Mouse (Mus musculus): ENCODE results near the gene Ikzf4. TPM values are rescaled to one million over a fixed set of nuclear protein-coding genes. Genes with fewer than 3 reads are reported as not detected.
A peak's percentile ranks its signal among the peaks of the same experiment; 100 is the strongest.
"Not testable (repeated sequence)": the region's sequence is repeated elsewhere in the genome, so short reads cannot be mapped to it uniquely, and the experiment has no call there.

Gene Ikzf4
- polyA plus RNA-seq, 1 experiment from 2014 or later = 0.18 TPM

GRCm38 (mm10) chr10:128618570-128618969 lies 27.2 kb downstream of the Ikzf4 start:
- Histone ChIP-seq H3K27ac (ENCODE audit: low read depth) (no peak overlapping the region), H3K9ac (replicated peaks) (no peak overlapping the region), H3K36me3 (replicated peaks; ENCODE audit: insufficient read depth, low read length) (no peaks in the 10 kb centered on the region), H3K27me3 (ENCODE audit: insufficient read depth, low read length) (no peaks in the 10 kb centered on the region), H3K9me3 (ENCODE audit: low read length) (no peaks in the 10 kb centered on the region), H3K4me3 (ENCODE audit: low read depth, low read length) (no peak overlapping the region), H3K4me1 (ENCODE audit: insufficient read depth) (no peaks in the 10 kb centered on the region), H3K4me2 (ENCODE audit: low read depth, low read length) (no peak overlapping the region)
- DNase-seq (no peak), ATAC-seq (no peak)
- WGBS (ENCODE audit: insufficient replicate concordance) = 72% methylated on average over 1 of the region's 1 CpGs
- TF ChIP-seq EP300 (IDR thresholded peaks at IDR 0.05; ENCODE audit: low read depth) = no peak
- TF ChIP-seq CTCF (IDR thresholded peaks at IDR 0.05; ENCODE audit: low read depth) = no peak

- DNase-seq; ATAC-seq; H3K36me3 ChIP-seq (replicated peaks; ENCODE audit: insufficient read depth, low read length); H3K9me3 ChIP-seq (ENCODE audit: low read length); H3K4me3 ChIP-seq (ENCODE audit: low read depth, low read length); H3K27ac ChIP-seq (ENCODE audit: low read depth); H3K4me1 ChIP-seq (ENCODE audit: insufficient read depth); H3K9ac ChIP-seq (replicated peaks); H3K4me2 ChIP-seq (ENCODE audit: low read depth, low read length); H3K27me3 ChIP-seq (ENCODE audit: insufficient read depth, low read length): not testable (repeated sequence)
- 83% methylated on average over 6 of the region's 7 CpGs for WGBS (ENCODE audit: insufficient replicate concordance)
Measured at GRCm38 (mm10) chr10:128615798-128616448, 29.9 kb downstream of the Ikzf4 start.

DNA sequence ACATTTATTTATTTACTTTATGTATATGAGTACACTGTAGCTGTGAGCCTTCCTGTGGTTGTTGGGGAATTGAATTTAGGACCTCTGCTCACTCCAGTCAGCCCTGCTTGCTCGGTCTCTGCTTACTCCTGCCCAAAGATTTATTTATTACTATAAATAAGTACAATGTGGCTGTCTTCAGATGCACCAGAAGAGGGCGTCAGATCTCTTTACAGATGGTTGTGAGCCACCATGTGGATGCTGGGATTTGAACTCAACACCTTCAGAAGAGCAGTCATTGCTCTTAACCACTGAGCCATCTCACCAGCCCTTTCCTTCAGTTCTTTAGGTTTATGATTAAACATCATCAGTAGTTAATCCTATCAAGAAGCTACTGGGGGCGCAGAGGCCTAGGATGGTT lies 30.9 kb downstream of the Ikzf4 start:
- Histone ChIP-seq H3K4me1 (ENCODE audit: insufficient read depth) (no peaks in the 10 kb centered on the region), H3K9ac (replicated peaks) (no peak overlapping the region), H3K36me3 (replicated peaks; ENCODE audit: insufficient read depth, low read length) (no peaks in the 10 kb centered on the region), H3K4me2 (ENCODE audit: low read depth, low read length) (no peak overlapping the region), H3K4me3 (ENCODE audit: low read depth, low read length) (no peak overlapping the region), H3K9me3 (ENCODE audit: low read length) (no peaks in the 10 kb centered on the region), H3K27me3 (ENCODE audit: insufficient read depth, low read length) (no peaks in the 10 kb centered on the region), H3K27ac (ENCODE audit: low read depth) (no peak overlapping the region)
- DNase-seq = no peak
- ATAC-seq = no peak
- 48% methylated on average over 3 of the region's 3 CpGs for WGBS (ENCODE audit: insufficient replicate concordance)
- TF ChIP-seq EP300 (IDR thresholded peaks at IDR 0.05; ENCODE audit: low read depth) = no peak
- TF ChIP-seq CTCF (IDR thresholded peaks at IDR 0.05; ENCODE audit: low read depth) = peak; percentile 55

GRCm38 (mm10) chr10:128613820-128614219 lies 32.0 kb downstream of the Ikzf4 start:
- not testable (repeated sequence) for H3K36me3 ChIP-seq (replicated peaks; ENCODE audit: insufficient read depth, low read length); ATAC-seq; H3K4me3 ChIP-seq (ENCODE audit: low read depth, low read length); H3K4me1 ChIP-seq (ENCODE audit: insufficient read depth); H3K9me3 ChIP-seq (ENCODE audit: low read length); DNase-seq; H3K27ac ChIP-seq (ENCODE audit: low read depth); H3K4me2 ChIP-seq (ENCODE audit: low read depth, low read length); H3K27me3 ChIP-seq (ENCODE audit: insufficient read depth, low read length); H3K9ac ChIP-seq (replicated peaks)
- WGBS (ENCODE audit: insufficient replicate concordance) = 48% methylated on average over 4 of the region's 4 CpGs

GRCm38 (mm10) chr10:128613154-128613440 lies 32.7 kb downstream of the Ikzf4 start:
- H3K36me3 ChIP-seq (replicated peaks; ENCODE audit: insufficient read depth, low read length) = no peaks in the 10 kb centered on the region
- 37% methylated on average over 6 of the region's 6 CpGs for WGBS (ENCODE audit: insufficient replicate concordance)
- no peak overlapping the region for H3K9ac ChIP-seq (replicated peaks)
- H3K4me1 ChIP-seq (ENCODE audit: insufficient read depth) = no peaks in the 10 kb centered on the region
- TF ChIP-seq CTCF (IDR thresholded peaks at IDR 0.05; ENCODE audit: low read depth) = no peak
- no peak for TF ChIP-seq EP300 (IDR thresholded peaks at IDR 0.05; ENCODE audit: low read depth)
- peak; percentile 31; the same call in 1 of the 2 replicates for ATAC-seq
- no peak for DNase-seq
- no peak overlapping the region for H3K4me2 ChIP-seq (ENCODE audit: low read depth, low read length)
- H3K9me3 ChIP-seq (ENCODE audit: low read length) = no peaks in the 10 kb centered on the region
- H3K27me3 ChIP-seq (ENCODE audit: insufficient read depth, low read length) = no peaks in the 10 kb centered on the region
- H3K4me3 ChIP-seq (ENCODE audit: low read depth, low read length) = no peak overlapping the region
- H3K27ac ChIP-seq (ENCODE audit: low read depth) = no peak overlapping the region

- DNase-seq (peak; percentile 86), ATAC-seq (peak; percentile 75)
- Histone ChIP-seq H3K4me2 (ENCODE audit: low read depth, low read length) (peak overlapping the region; percentile 14; the same call in 1 of the 2 replicates), H3K9ac (replicated peaks) (no peak overlapping the region), H3K27me3 (ENCODE audit: insufficient read depth, low read length) (no peaks in the 10 kb centered on the region), H3K27ac (ENCODE audit: low read depth) (no peak overlapping the region), H3K4me3 (ENCODE audit: low read depth, low read length) (no peak overlapping the region), H3K36me3 (replicated peaks; ENCODE audit: insufficient read depth, low read length) (no peaks in the 10 kb centered on the region), H3K9me3 (ENCODE audit: low read length) (no peaks in the 10 kb centered on the region), H3K4me1 (ENCODE audit: insufficient read depth) (no peaks in the 10 kb centered on the region)
- TF ChIP-seq CTCF (IDR thresholded peaks at IDR 0.05; ENCODE audit: low read depth) = peak; percentile 95
- no peak for TF ChIP-seq EP300 (IDR thresholded peaks at IDR 0.05; ENCODE audit: low read depth)
- WGBS (ENCODE audit: insufficient replicate concordance) = 14% methylated on average over 16 of the region's 16 CpGs
Measured at GRCm38 (mm10) chr10:128612433-128613153, 33.2 kb downstream of the Ikzf4 start.
